Mouse (Mus musculus): ENCODE measurements around the gene Gm15517.

- TF ChIP-seq SIN3A (IDR thresholded peaks at IDR 0.05; ENCODE audit: low read length) (no peak), EP300 (IDR thresholded peaks at IDR 0.05; ENCODE audit: low read depth in 1 of 2, low read length in 2 of 2) (no peak), POLR2A (IDR thresholded peaks at IDR 0.05; ENCODE audit: control insufficient read depth in 1 of 2, insufficient read depth in 1 of 2, low read depth in 1 of 2, low read length in 2 of 2, poor library complexity in 1 of 2) (no peak), GABPA (IDR thresholded peaks at IDR 0.05; ENCODE audit: low read depth, low read length) (no peak), ZMIZ1 (IDR thresholded peaks at IDR 0.05; ENCODE audit: low read depth, low read length) (no peak), ZC3H11A (IDR thresholded peaks at IDR 0.05; ENCODE audit: low read depth, low read length) (no peak), E2F4 (IDR thresholded peaks at IDR 0.05; ENCODE audit: borderline replicate concordance, low read depth, low read length) (no peak), ZNF384 (IDR thresholded peaks at IDR 0.05; ENCODE audit: low read depth, low read length) (no peak), MXI1 (IDR thresholded peaks at IDR 0.05; ENCODE audit: low read depth, low read length) (no peak)
Measured at GRCm38 (mm10) chr7:44273446-44273845, 12.2 kb downstream of the Gm15517 start.

All from MEL (cell line).